Mouse (Mus musculus) thymus, postnatal 36 days (tissue): ENCODE measurements at regions not wholly inside any gene's neighbourhood (a gene's known extent, or its start where the extent isn't known, plus 50 kb on each side); places are given as distances from the start of the nearest gene placed in this dataset.

Experiments used
- DNase-seq, 2 experiments: peaks; one replicate each; pipeline ENCODE4 v3.0.0; 2022; ENCODE audit warnings: mixed read lengths in 2 of 2

DNA sequence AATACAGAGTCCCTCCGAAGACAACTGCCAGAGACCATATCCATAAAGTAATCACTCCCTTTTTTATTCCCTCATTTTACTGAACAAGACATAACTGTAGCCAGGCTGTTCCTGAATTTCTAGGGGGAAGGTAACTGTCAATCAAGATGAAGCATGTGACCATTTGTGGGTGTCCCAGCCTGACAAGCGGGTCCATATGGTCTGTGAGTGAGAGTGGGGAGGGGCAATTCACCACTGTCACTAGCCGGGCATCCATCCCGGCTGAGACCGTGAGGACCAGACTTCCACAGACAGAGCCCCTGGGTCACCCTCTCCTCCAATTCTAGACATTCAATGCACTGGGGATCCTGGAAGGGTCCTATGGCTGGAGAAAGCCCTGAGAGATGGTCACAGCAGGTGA is 54.6 kb downstream of the Gm11733 start:
- DNase-seq, result no peak

DNA sequence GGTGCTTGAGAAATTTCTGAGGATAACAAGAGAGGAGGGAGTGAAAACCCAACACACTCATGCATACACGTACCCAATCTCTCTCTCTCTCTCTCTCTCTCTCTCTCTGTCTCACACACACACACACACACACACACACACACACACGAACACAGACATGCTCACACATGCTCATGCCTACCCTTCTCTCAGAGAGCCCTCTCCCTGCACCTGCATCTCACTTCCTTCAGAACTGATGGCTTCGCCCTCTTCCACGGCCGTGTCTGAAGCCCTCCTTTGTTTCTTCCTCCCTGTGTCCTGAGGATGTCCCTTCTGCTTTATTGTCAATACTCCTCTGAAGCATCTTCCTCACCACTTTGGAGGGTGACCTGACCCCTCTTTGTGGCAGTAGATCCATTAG is 56.4 kb downstream of the Gm11733 start:
- no peak for DNase-seq

DNA sequence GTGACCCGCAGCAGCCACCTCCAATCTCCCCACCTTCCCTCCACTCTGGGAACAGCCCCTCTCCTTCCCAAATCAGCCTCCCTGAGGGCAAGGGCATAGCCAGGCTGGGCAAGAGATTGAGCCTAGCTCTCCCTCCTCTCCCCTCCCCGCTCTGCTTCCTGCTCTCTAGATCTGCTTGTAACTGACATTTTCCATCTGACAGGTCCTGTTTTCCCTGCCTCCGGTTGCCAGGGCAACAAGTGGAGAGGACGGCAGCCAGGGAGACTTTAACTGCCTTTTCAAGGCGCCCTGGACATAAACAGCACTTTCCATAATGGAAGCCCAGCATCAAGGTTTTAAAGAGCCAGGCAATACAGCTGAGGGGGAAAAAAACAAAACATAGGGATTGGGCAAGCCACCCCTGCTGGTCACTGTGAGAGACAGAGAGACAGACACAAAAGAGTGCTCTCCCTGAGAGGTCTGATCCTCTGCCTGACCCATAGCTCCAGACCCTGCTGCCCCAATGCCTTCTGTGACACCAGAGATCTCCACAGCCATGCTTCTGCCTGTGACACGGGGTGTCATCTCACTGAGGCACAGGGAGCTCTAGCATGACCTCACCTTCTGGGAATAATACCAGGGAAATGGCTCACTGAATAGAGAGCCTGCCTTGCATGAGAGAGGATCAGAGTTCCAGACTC is 57.2 kb downstream of the Gm11733 start:
- DNase-seq, result no peak

DNA sequence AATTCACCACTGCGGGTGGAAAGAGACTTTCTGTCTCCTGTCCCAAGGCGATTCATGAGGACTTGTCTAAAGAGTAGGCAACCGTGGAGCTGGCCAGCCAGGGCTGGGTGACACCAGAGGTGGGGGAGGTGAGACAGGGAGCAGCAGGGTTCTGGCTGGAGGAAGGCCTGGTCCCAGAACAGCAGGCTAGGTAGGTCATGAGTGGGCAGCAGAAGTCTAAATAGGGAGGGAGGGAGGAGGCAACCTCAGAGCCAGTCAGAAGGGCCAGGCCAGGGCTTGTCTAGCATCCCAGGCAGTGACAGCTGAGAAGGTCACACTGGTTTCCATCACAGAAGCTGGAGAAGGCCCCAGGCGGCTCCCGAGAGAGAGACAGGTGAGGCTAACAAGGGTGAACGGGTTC is 59.0 kb downstream of the Gm11733 start:
- no peak for DNase-seq

DNA sequence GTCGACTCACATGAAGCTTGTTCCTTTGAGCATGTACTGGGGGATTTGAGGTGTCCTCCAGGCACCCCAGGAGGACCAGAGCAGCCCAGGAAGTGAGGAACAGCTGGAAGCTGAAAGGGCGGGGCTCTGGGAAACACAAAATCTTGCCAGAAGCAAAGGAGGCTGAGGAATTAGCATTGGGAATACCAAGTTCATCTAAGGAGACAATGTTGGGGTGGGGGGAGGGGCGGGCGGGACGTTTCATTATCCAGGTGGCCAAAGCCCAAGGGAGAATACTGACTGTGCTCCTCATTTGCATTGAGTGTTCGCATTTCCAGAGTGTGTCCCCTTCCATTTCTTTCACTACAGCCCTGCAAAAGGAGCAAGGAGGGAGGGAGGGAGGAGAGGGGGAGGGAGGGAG is 60.3 kb downstream of the Gm11733 start:
- DNase-seq, result no peak

DNA sequence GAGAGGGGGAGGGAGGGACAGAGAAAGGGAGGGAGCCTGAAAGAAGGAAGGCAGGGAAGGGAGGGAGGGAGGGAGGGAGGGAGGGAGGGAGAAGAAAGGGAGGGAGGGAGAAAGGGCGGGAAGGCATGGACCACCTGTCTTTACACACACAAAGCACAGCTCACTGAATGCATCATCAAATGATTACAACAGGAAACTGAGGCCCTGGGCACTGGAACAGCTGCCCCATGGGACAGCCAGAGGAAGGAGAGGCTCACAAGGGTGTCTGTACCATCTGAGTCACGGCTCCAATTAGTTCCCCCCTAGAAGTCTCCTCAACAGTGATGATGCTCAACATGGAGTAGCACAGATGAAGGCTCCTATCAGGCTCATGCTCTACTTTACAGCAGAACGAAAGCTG is 60.8 kb downstream of the Gm11733 start:
- no peak for DNase-seq

DNA sequence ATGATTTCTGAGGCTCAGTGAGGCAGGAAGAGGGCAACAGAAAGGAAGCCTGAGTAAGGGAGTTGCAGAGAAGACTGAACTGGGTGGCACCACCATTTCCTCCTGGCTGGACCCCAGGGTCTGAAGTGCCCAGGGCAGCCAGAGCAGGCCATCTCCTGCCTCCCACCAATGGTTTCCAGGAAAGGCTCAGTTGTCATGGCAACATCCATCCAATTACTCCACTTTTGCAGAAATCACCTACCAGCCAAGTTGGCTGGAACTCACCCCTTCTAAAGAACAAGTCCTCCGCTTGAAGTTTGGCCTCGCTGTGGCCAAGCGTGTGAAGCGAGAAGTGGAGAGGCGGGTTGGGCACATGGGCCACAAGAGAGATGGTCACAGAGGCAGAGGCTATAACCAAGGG is 67.8 kb downstream of the Gm11733 start:
- DNase-seq, result no peak

DNA sequence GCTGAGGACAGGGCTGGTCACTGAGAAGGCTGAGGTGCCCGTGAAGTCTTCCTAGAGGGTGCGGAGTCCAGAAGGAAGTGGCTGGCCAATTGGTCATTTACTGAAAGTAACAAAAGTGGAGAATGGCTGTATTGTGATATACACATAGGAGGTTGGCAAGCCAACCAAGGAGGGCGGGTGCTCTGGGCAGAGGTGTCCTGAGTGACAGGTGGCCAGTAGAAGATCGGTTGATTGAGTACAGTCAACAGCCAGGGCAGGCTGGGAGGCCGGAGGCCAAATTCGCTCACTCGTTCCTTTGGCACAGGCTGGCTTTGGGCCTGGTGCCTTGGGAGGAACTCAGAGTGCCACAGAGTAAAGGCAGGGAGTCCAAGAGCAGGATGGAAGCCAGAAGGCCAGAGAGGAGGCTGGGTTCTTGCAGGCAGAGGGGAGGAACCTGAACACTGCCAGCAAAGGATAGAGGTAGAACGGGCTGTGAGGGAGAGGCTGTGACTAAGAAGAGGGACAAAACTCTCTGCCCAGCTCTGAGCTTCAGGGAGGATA is 68.3 kb downstream of the Gm11733 start:
- DNase-seq, result no peak

DNA sequence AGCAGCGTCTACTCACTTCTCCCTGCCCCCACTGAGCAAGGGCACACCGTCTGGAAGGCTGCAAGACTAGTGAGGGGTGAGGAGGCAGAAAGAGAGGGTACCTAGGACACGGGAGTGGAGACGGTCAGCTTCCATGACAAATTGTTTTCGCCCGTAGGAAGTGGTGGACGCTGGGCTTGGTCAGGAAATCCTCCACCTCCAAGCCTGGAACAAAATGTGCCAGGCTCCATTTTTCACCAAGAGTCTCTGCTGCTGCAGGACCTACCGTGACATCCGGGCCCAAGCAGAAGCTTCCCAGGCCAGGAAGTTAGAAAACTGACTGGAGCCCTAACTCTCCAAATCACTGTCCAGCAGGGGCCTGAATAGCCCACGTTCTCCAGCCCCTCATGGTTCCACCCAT is 69.9 kb downstream of the Gm11733 start:
- DNase-seq, result no peak

DNA sequence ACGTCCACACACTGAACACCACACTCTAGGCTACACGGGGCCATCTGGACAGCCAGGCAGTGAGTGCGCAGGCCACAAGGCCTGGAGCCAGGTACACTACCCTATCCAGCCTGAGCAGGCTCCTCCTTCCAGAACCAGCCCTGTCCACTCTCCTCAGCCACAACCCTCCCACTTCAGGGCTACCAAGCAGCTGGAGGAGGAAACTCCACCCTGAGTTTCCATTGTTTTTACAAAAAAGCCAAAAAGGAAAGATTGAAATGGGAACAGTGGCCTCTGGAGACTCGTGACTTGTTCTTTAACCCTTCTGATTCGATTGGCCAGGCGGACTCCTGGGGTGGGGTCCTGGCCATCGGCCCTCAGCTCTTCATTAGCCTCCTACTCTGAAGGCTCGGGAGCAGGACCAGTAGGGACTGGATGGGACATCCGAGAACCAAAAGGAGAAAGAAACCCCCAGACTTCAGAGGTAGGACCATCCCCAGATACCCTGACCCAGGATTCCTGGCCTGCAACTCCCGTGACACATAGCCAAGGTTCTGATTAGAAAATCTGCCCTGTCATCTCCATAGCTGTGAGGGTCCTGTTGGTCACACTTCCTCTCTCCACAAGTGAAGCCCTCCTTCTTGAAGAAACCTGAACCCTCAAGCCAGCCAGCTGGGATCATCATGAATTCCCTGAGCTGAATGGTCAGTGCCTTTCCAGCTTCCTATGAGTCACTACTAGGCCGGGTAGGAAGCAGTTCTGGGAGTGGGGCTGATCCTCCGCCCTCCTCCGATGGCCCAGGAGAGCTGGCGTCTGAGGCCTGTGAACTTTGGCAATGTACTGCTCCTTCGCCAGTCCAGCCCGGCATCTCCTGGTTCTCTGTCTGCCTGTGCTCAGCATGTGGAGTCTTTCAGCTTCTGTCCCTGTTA is 73.6 kb downstream of the Gm11733 start:
- DNase-seq, result no peak

DNA sequence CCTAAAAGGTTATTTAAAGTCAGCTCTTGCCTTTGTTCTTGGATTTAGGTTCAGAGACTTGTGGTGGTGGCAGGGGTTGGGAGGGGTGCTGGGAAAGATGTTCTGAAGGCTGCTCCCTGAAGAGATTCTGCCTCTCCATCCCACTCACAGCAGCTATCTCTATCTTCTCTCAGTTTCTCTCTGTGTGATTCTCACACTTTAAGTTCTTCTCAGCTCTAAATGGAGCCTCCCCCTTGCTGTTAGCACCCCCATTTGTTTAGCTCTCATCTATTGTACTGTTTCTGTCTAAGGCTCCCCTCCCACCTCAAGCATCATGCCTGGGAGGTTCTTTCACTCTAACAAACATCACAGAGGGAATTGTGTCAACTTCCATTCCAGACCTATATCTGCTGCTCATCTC is 75.7 kb downstream of the Gm11733 start:
- no peak for DNase-seq

DNA sequence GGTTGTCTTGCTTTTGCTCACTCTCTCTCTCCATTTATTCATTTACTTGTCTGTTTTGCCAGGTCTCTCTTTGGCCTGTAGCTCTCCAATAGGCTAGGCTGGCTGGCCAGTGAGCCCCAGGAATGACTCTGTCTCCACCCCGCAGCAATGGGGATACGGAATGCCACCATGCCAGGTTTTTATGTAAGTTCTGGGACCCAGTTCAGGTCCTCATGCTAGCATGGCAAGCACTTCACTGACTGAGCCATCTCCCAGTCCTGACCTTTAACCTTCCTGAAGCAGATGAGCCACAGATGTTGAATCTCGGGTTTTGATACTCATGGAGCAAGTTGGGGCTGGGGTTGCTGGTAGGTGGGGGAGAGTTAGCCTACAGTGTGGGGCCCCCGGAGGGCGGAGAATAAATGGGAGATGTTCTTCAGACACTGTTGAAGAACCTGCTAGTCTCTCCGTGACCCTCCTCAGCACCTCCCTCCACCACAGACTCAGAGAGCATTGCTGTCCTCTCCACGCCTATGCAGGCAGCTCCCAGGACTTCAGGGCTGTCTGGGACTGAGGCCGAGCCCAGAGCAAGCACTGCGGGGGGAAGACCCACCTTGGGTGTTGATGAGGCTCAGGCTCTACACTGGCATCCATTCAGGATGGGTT is 83.9 kb downstream of the Gm11733 start:
- no peak for DNase-seq

DNA sequence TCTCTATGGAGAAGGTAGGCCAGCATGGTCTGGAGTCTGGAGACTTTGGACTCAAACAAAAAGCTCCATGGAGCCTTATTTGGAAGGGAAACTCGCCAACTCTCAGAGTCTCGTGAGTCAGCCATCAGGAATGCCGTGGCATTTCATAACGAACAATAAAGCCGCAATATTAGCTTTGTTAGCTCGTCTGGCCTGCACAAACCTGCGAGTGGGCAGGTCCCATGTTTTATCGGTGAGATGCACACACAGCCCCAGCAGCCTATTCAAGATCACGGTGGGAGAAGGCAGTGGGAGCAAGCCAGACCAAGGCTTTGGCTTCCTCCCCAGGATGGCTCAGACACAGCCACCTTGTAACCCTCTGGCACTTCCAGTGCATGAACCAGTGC is 84.4 kb downstream of the Gm11733 start:
- no peak for DNase-seq

DNA sequence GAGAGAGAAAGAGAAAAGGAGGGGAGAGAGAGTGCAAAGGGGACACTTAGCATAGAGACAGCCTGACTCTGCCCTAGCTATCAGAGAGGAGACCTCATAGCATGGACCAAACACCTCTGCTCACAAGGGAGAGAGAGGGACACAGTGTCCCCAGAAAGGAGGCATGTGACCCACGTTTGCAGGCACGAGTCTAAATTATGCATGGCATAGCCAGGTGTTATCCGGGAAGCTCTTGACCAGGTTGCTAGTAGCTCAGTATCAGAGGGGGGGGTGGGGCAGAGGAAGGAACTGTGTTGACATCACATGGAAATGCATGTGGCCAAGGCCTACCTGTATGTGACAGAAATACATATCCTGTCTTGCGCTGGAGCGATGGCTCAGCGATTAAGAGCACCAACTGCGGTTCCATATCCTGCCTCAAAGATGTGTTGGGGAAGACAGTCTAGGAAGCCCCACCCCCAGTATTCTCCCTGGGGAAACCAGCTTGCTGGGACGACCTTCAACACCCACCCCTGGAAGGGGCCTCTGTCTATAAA is 84.5 kb upstream of the Tnrc6c start:
- DNase-seq, result no peak

DNA sequence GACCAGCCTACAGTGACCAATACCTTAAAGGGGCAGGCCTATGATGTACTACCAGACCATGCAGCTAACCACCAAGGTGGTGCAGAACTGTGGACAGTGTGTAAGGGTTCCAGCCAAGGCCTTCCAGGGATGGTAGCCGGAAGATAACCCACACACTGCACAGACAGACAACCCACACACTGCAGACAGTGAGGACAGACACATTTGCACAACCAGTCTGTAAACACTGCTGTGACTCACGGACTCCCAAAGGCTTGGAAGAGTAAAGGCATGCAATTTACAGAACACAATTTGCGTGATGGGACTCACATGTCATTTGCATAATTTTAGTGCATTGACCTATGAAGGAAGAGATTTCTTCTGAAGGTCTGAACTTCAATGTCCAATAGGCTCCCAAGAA is 82.2 kb upstream of the Tnrc6c start:
- DNase-seq, result no peak

DNA sequence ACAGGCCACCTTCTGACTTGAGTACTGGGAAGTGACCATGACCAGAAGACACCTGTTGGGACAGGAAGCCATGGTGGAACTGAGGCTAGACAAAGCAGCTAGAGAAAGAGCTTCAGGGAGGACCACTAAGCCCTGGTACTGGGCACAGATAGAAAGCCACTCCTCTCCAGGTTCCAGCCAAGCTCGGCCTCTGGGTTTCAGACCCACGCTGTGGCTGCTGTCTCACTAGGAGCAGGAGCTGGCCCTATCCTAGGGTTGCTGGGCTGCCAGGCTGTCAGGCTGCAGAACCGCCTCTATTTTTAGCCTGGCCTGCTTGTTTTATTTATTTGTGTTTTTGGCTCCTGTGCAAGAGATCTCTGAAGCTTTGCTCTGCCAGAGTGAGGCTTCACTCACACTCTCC is 79.4 kb upstream of the Tnrc6c start:
- no peak for DNase-seq

DNA sequence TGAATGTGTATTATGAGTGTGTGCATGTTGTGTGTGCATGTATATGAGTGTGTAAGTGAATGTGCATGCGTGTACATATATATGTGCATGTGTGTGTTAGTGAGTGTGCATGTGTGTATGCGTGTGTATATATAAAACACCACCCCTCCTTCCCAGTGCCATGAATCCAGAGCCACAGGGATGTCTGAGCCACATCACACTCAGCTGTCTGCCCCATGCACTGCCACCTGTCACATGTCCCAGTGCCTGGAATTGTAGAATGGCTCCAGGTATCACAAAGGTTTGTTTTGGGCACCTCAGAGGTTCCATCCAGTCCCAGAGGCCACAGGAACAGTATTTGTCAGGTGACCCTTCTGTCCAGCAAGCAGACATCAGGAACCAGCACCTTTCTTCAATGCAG is 75.0 kb upstream of the Tnrc6c start:
- no peak for DNase-seq

DNA sequence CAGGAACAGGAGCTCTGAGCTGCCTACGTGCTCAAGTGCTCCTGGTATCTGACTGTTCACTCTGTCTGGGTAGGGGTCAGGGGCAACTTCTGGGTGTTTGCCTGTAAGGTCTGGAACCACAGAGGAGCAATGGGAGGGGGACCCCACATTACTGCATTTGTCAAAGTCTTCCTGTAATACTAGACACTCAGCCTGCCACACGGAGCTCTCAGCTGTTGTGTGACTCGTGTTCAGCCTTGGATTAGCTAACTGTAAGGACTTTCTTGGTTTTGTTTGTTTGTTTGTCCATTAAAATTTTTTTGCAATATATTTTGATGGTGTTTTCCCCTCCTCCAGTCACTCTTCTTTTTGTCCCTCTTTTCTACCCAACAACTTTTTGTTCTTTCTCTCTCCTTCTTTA is 74.4 kb upstream of the Tnrc6c start:
- DNase-seq, result no peak

DNA sequence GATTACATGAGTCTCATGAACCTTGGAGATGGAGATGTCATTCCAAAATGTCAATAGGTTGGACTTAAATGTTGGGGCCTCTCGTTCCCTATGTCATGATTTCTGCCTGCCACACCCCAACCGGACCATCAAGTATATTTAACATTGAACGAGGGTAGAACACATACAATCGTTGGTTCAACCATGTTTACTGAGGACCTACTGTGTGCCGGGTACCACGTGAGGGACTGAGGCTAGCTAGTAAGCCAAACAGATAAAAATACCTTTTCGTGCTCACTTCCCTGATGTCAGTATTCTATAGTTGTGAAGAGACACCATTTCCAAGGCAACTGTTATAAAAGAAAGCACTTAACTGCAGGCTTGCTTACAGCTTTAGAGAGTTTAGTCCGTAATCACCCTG is 70.6 kb upstream of the Tnrc6c start:
- DNase-seq, result no peak

DNA sequence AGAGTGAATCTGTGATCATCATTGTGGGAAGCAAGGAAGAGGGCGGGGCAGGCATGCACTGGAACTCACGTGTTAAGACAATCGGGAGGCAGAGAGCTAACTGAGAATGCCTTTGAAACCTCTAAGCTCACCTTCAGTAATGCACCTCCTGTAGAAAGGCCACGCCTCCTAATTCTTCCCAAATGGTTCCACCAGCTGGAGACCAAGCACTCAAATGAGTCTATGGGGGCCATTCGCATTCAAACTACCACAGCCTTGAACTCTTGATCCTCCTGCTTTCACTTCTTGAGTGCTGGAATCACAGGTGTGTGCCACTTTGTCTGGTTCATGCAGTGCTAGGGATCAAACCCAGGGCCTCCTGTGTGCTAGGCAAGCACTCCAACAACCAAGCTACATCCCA is 68.5 kb upstream of the Tnrc6c start:
- DNase-seq, result no peak

DNA sequence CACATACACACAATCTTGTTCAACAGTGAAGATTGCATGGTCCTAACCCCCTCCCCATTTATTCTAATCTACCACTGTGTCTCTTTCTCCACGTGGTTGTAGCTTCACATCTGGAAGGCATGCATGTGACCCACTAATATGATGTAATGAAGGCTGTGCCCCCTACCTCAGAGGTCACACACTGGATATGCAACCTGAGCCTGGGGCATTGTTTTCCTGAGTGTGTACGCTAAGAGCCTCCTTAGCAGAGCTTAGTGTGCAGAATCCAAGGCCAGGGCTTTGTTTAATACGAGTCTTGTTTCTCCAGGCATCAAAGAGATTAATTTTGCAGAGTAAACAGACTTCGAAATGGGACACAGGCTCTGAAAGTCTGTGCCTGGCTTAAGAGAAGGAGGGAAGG is 68.0 kb upstream of the Tnrc6c start:
- DNase-seq, result no peak

DNA sequence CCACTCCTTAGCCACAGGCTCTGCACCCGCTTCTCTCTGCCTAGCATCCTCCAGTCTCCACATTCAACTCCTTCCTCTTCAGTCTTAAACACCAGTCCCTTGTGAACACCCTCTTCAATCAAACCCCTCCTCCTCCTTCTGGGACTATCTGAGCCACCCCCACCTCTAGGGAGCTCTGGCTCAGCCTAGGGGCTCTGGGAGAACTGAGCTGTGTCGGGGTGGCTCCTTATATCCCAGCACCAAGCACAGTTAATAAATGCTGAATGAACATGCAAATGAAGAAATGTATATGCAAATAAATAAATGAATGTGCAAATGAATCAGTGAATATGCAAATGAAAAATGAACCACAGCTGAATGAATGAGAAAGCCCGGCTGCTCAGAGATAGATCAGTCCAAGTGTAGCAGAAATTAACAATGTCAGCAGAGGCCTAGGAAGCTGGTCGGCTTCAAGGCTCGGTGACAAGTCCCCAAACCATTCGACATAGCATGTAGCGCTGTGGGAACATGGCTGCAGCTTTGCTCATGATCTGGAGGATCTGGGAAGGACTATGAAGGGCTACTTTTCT is 67.1 kb upstream of the Tnrc6c start:
- DNase-seq, result no peak

DNA sequence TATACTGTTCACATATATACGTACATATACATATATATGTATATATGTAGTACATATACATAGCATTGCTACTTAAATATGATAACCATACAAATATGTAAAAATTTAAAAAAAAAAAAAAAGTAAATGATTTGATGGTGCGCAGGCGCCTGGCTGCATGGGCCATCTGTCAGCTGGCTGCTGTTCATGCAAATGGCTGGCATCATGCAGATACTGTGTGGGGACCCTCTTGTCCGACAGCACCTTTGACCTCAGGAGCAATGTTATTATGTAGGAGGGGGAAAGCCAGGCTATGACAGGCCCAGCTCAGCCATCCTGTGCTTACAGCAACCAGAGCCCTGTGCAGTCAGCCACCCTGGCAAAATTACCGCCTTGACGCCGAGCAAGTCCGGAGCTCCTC is 65.1 kb upstream of the Tnrc6c start:
- DNase-seq, result no peak
